ENCODE assay signal across 9 mouse cellular contexts in genomic region chr3:123204658-123205057, GRCm38 (mm10). TPM values are rescaled to one million over a fixed set of nuclear protein-coding genes. Genes with fewer than 3 reads are reported as not detected.
DNase-seq lines count a peak whose midpoint lies in the region; ATAC-seq and TF ChIP-seq lines count a peak whose summit lies in the region.
"Had no signal": no experiment of that assay in that cellular context is flagged by ENCODE, and none has a peak within 500 bp of the region (broad histone marks: within the 10 kb centered on the region; RNA-seq: fewer than 3 reads in every experiment).

No protein-coding gene starts in this region.

- POLR2A ChIA-PET in Patski (lab: Charles Lee): interaction anchor here (0.9 to 1.0 kb wide), 2 partner anchors 10 to 14 kb away, joined by 3 read pairs; no protein-coding TSS in a partner anchor

- CTCF ChIA-PET in Patski (lab: Charles Lee): interaction anchor here (1.0 to 5.6 kb wide), 8 partner anchors 11 to 110 kb away, joined by 3 to 31 read pairs (median 5); no protein-coding TSS in a partner anchor

- no peaks in the 10 kb centered on the region for H3K9me3 ChIP-seq in kidney, embryonic 16.5 days (ENCODE audit: low read length)

- no peaks in the 10 kb centered on the region for H3K27me3 ChIP-seq in kidney, embryonic 16.5 days (ENCODE audit: insufficient read depth, low read length)
- H3K27me3 ChIP-seq in Patski: no peaks in the 10 kb centered on the region

- 0 out of 2 replicates have a peak, but pooled peaks have one; percentile 32 for TF ChIP-seq POLR2A in embryonic fibroblast, embryonic 13.5 days (IDR thresholded peaks at IDR 0.05; ENCODE audit: low read depth, low read length)

- TF ChIP-seq CTCF in Patski (IDR thresholded peaks at IDR 0.05): no peak
- TF ChIP-seq CTCF in embryonic fibroblast, embryonic 13.5 days (IDR thresholded peaks at IDR 0.05; ENCODE audit: borderline replicate concordance, insufficient read depth, low read length): no peak

- no peaks in the 10 kb centered on the region for H3K36me3 ChIP-seq in kidney, embryonic 16.5 days (ENCODE audit: insufficient read depth, low read length)

- DNase-seq in kidney, adult 8-10 months: no peak
- DNase-seq in Patski (ENCODE audit: low read depth, low spot score): peak; percentile 64
- DNase-seq in lung, postnatal 36 days: peak; percentile 9
- DNase-seq in gastrocnemius, postnatal 10 days: no peak
- no peak for DNase-seq in right cerebral cortex, postnatal 4 days
- no peak for DNase-seq in left cerebral cortex, adult 11 months (ENCODE audit: low spot score)
- DNase-seq: right cerebral cortex, postnatal 25 days had no signal

- WGBS in kidney, embryonic 16.5 days: 30% methylated on average over 4 of the region's 4 CpGs

- no peak overlapping the region for H3K4me3 ChIP-seq in kidney, embryonic 16.5 days (ENCODE audit: low read length)
- H3K4me3 ChIP-seq in embryonic fibroblast, embryonic 13.5 days (ENCODE audit: insufficient read depth, low read length): no peak overlapping the region

- peak overlapping the region; percentile 85 for H3K27ac ChIP-seq in kidney, embryonic 16.5 days (ENCODE audit: low read length)
- peak overlapping the region; percentile 96 for H3K27ac ChIP-seq in embryonic fibroblast, embryonic 13.5 days (ENCODE audit: insufficient read depth, low read length)

- ATAC-seq in kidney, embryonic 16.5 days (ENCODE audit: low FRiP score, low TSS enrichment): no peak
- peak; percentile 85 for ATAC-seq in Patski

- in situ Hi-C loops in Patski (cut with MboI; ENCODE audit: low pct_unique_long_range_greater_than_20kb): no loop called here

- peaks cover 4% of the 10 kb centered on the region; the same call in 1 of the 2 replicates for H3K4me1 ChIP-seq in kidney, embryonic 16.5 days (ENCODE audit: insufficient read depth, low read length)
- H3K4me1 ChIP-seq in embryonic fibroblast, embryonic 13.5 days (ENCODE audit: control insufficient read depth, insufficient read depth, low read length): peaks cover 18% of the 10 kb centered on the region

- H3K9ac ChIP-seq in kidney, embryonic 16.5 days (replicated peaks; ENCODE audit: low read length): peak overlapping the region; percentile 40; the same call in 1 of the 2 replicates

- no peak overlapping the region for H3K4me2 ChIP-seq in kidney, embryonic 16.5 days (replicated peaks; ENCODE audit: low read depth, low read length)

RNA-seq across cellular contexts. Expression of gene Synpo2, which starts 31.3 kb away (rescaled TPM):
- polyA plus RNA-seq in kidney, embryonic 16.5 days (2015; fragmentation: Nextera tagmentation; extraction: Ambion mirVana): 9.5 and 9.9 TPM in 2 replicates
- 0.83 TPM for polyA plus RNA-seq in Patski (2021)
- 6.2 and 9.6 TPM in 2 replicates for polyA plus RNA-seq in embryonic fibroblast, embryonic 13.5 days (2011; ENCODE audit: insufficient read length, low read depth, missing spikeins)
- total RNA-seq in gastrocnemius, postnatal 10 days (2021): 100 to 1,000 TPM; 154 to 156 TPM

Comparison
In these comparisons a context has a peak if more than half of its experiments do, and no peak if none do; other contexts are left out.
1. DNase-seq: peak in Patski (single experiment) and lung, postnatal 36 days (single experiment); none in kidney, adult 8-10 months (0 of 2), gastrocnemius, postnatal 10 days (single experiment), right cerebral cortex, postnatal 4 days (single experiment) and left cerebral cortex, adult 11 months (single experiment).